Mouse (Mus musculus): ENCODE data around the gene Rpl34.

Gene Rpl34

GRCm38 (mm10) chr3:130712891-130713290 is 17.3 kb downstream of the Rpl34 start:
- DNase-seq (ENCODE audit: low spot score) = no peak

- DNase-seq (ENCODE audit: low spot score) = no peak
These were observed 20.1 kb downstream of the Rpl34 start for GRCm38 (mm10) chr3:130710103-130710502.

GRCm38 (mm10) chr3:130708967-130709924 is 21.0 kb downstream of the Rpl34 start, which contains the start of gene Ostc:
Gene Ostc (minus strand): TSS chr3:130709444.
- DNase-seq (ENCODE audit: low spot score) = peak; percentile 90

- no peak for DNase-seq (ENCODE audit: low spot score)
These were observed 21.7 kb downstream of the Rpl34 start for GRCm38 (mm10) chr3:130708529-130708928.

- DNase-seq (ENCODE audit: low spot score) = no peak
These were observed 27.9 kb downstream of the Rpl34 start for GRCm38 (mm10) chr3:130702289-130702688.

GRCm38 (mm10) chr3:130697622-130698021 is 32.6 kb downstream of the Rpl34 start:
- no peak for DNase-seq (ENCODE audit: low spot score)

- DNase-seq (ENCODE audit: low spot score) = no peak
These were observed 35.5 kb downstream of the Rpl34 start for GRCm38 (mm10) chr3:130694705-130695104.

- no peak for DNase-seq (ENCODE audit: low spot score)
These were observed 36.1 kb downstream of the Rpl34 start for GRCm38 (mm10) chr3:130694041-130694593.

GRCm38 (mm10) chr3:130691596-130692170 is 38.5 kb downstream of the Rpl34 start:
- no peak for DNase-seq (ENCODE audit: low spot score)

GRCm38 (mm10) chr3:130690834-130691595 is 39.2 kb downstream of the Rpl34 start:
- DNase-seq (ENCODE audit: low spot score) = no peak

- peak; percentile 84 for DNase-seq (ENCODE audit: low spot score)
These were observed 40.6 kb downstream of the Rpl34 start for GRCm38 (mm10) chr3:130689630-130690029.

- no peak for DNase-seq (ENCODE audit: low spot score)
These were observed 43.1 kb downstream of the Rpl34 start for GRCm38 (mm10) chr3:130687051-130687450.

- no peak for DNase-seq (ENCODE audit: low spot score)
These were observed 45.2 kb downstream of the Rpl34 start for GRCm38 (mm10) chr3:130685014-130685366.

GRCm38 (mm10) chr3:130684276-130685013 is 45.8 kb downstream of the Rpl34 start:
- no peak for DNase-seq (ENCODE audit: low spot score)

GRCm38 (mm10) chr3:130683836-130684235 is 46.4 kb downstream of the Rpl34 start:
- DNase-seq (ENCODE audit: low spot score) = no peak

GRCm38 (mm10) chr3:130682183-130682582 is 48.0 kb downstream of the Rpl34 start:
- DNase-seq (ENCODE audit: low spot score) = no peak

GRCm38 (mm10) chr3:130681226-130681625 is 49.0 kb downstream of the Rpl34 start:
- DNase-seq (ENCODE audit: low spot score) = no peak

GRCm38 (mm10) chr3:130677671-130678460 is 52.3 kb downstream of the Rpl34 start:
- DNase-seq (ENCODE audit: low spot score) = no peak
